Mouse (Mus musculus) olfactory bulb, adult 2 months (tissue): ENCODE measurements around the gene Myh4.

Experiments
- CTCF ChIP-seq: fragments of 200-500 bp; IDR thresholded peaks from 2 replicates; pipeline ENCODE4 v1.5.1; 2012; ENCODE audit warnings: low read depth, mild to moderate bottlenecking, low read length, moderate library complexity; ENCODE audit not compliant: insufficient read depth
- POLR2A ChIP-seq: fragments of 200-500 bp; IDR thresholded peaks from 2 replicates; pipeline ENCODE4 v1.6.1; 2012; ENCODE audit warnings: mild to moderate bottlenecking, low read depth, low read length, moderate library complexity; ENCODE audit not compliant: insufficient read depth

DNA sequence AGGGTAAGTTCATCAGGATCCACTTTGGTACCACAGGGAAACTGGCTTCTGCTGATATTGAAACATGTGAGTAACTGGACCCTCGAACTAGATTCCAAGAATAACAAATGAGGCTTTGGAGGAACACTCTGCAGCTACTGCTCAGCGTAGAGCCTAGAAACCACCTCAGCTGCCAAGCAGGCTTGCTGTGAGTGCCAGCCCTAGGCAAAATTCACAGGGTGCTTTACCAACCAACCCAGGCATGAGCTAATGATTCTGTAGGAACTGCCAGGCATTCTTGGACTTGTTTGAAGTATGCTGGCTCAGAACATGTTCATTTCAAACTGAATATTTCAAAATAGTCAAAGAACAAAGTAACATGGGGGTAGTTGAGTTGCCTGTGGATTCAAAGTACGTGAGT lies 33.1 kb upstream of the Myh4 start:
- TF ChIP-seq POLR2A (no peak), CTCF (no peak)
